Mouse (Mus musculus) liver, embryonic 18 days (tissue): ENCODE results near the gene Usp40. TPM values are rescaled to one million over a fixed set of nuclear protein-coding genes. Genes with fewer than 3 reads are reported as not detected.

ENCODE experiments used
- polyA plus RNA-seq: library from polyadenylated mRNA; depleted of rRNA; stranded (reverse); fragments of >200 nt; gene quantifications from 2 replicates; pipeline ENCODE4 v1.2.3, GENCODE M21; 2012; rRNA removed

The Usp40 gene
- polyA plus RNA-seq: 9.2 and 10.4 TPM in 2 replicates

DNA sequence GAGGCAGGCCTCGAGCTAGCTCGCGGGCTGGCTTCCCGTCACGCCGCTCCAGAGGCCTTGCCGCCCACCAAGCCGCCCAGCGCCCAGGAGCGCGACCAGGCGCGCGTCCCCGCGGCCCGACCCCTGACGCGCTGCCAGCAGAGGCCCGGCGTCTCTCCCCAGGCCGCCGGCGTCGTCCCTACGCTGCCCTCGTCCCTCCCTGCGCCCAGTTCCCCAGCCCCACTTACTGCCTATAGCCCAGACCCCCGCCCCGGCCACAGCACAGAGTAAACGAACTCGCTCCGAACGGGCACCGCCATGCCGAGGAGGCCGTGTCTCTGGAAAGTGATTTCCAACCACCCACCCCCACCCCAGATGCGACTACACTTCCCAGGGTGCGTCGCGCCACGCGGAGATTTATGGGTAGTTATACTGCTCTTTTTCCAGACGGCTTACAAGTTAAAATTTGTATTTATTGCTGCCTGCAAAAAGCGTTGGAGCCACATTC lies at the start of gene Usp40:
TSS of gene Usp40 (minus strand) at position 341 of the 487 bp plus-strand sequence.

GRCm38 (mm10) chr1:88055088-88055487 lies 46.7 kb upstream of the Usp40 start, which contains the start of gene Ugt1a10:
Gene Ugt1a10 (plus strand): TSS chr1:88055388.

Other genes with a start within 250 kb of the Usp40 start
- gene Sag, start 204.9 kb downstream of the Usp40 start, polyA plus RNA-seq: 0.17 and 0.32 TPM in 2 replicates
- gene Dgkd, start 155.3 kb downstream of the Usp40 start, polyA plus RNA-seq: 11.8 and 13.1 TPM in 2 replicates
- gene Ugt1a10, start 46.8 kb upstream of the Usp40 start, polyA plus RNA-seq: 0.07 and 0.12 TPM in 2 replicates
- 0.25 and 0.28 TPM in 2 replicates for gene Ugt1a9, start 62.2 kb upstream of the Usp40 start, polyA plus RNA-seq
- 0.01 and 0.02 TPM in 2 replicates for gene Ugt1a8, start 79.3 kb upstream of the Usp40 start, polyA plus RNA-seq
- gene Ugt1a7c, start 86.5 kb upstream of the Usp40 start, polyA plus RNA-seq: 2.7 and 3.7 TPM in 2 replicates
- gene Ugt1a6b, start 94.7 kb upstream of the Usp40 start, polyA plus RNA-seq: 17.5 and 23.6 TPM in 2 replicates
- 20.2 and 26.6 TPM in 2 replicates for gene Ugt1a6a, start 126.3 kb upstream of the Usp40 start, polyA plus RNA-seq
- 0.37 and 0.50 TPM in 2 replicates for gene Ugt1a5, start 157.5 kb upstream of the Usp40 start, polyA plus RNA-seq
- gene Ugt1a2, start 192.1 kb upstream of the Usp40 start, polyA plus RNA-seq: 0.06 and 0.12 TPM in 2 replicates
- gene Dnajb3, start 197.2 kb upstream of the Usp40 start, polyA plus RNA-seq: 3.4 and 4.7 TPM in 2 replicates
- gene Ugt1a1, start 203.4 kb upstream of the Usp40 start, polyA plus RNA-seq: 78.8 and 129 TPM in 2 replicates
- gene Mroh2a, start 218.4 kb upstream of the Usp40 start, polyA plus RNA-seq: 3.6 and 4.9 TPM in 2 replicates